Comparison of ENCODE assay signal across 8 mouse cellular contexts in the genomic region with DNA sequence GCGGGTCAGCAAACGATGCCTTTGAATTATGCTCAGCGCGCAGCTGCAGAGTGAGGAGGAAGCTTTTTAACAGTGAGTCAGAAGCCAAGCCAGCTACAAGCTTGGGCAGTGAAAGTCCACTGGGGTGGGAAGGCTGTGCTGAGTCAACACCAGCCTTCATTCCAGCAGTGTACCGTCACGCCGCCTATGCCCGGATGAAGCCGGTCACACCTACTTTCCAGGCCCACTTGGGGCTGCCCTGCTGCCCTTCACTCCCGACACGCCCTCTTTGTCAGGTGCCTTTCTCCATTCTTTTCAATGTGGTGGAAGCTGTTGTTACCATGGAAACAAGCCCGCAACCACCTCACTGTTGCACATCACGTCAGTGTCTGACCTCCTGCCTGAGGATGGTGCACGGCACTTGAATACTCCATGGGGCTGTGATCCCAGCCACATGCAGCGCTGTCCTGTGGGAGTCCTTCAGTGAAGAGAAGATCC. TPM values are rescaled to one million over a fixed set of nuclear protein-coding genes. Genes with fewer than 3 reads are reported as not detected.
DNase-seq lines count a peak whose midpoint lies in the region; ATAC-seq and TF ChIP-seq lines count a peak whose summit lies in the region.
"Had no signal": no experiment of that assay in that cellular context is flagged by ENCODE, and none has a peak within 500 bp of the region (broad histone marks: within the 10 kb centered on the region; RNA-seq: fewer than 3 reads in every experiment).

No protein-coding gene starts in this region.

- peak; percentile 89 for DNase-seq in ZHBTc4 (ENCODE audit: low read depth, low spot score)
- peak; percentile 97 for DNase-seq in fibroblast of lung, adult 2 months (ENCODE audit: low read depth)
- DNase-seq in hindbrain, embryonic 14.5 days (ENCODE audit: low spot score) = peak; percentile 44
- no peak for DNase-seq in liver, embryonic 13.5 days
- DNase-seq in spleen, postnatal 36 days (ENCODE audit: low spot score in 2 of 2) = no peak
- DNase-seq in layer of hippocampus, postnatal 14 days (ENCODE audit: low spot score in 2 of 2) = no peak

- peak overlapping the region; percentile 13; the same call in 1 of the 2 replicates for H3K4me2 ChIP-seq in hindbrain, embryonic 14.5 days (replicated peaks)
- no peak overlapping the region for H3K4me2 ChIP-seq in liver, embryonic 13.5 days
- H3K4me2 ChIP-seq: embryonic facial prominence, embryonic 13.5 days had no signal

- no peaks in the 10 kb centered on the region for H3K9me3 ChIP-seq in hindbrain, embryonic 14.5 days (ENCODE audit: control insufficient read depth, low read length)
- H3K9me3 ChIP-seq in liver, embryonic 13.5 days (replicated peaks) = no peaks in the 10 kb centered on the region
- H3K9me3 ChIP-seq: embryonic facial prominence, embryonic 13.5 days had no signal

- H3K36me3 ChIP-seq in hindbrain, embryonic 14.5 days (replicated peaks; ENCODE audit: control insufficient read depth, insufficient read depth) = no peaks in the 10 kb centered on the region
- H3K36me3 ChIP-seq in liver, embryonic 13.5 days = no peaks in the 10 kb centered on the region

- peaks cover 20% of the 10 kb centered on the region for H3K4me1 ChIP-seq in hindbrain, embryonic 14.5 days (replicated peaks; ENCODE audit: control insufficient read depth, insufficient read depth, low read length)
- H3K4me1 ChIP-seq in liver, embryonic 13.5 days (replicated peaks) = peaks cover 39% of the 10 kb centered on the region
- peaks cover 51% of the 10 kb centered on the region for H3K4me1 ChIP-seq in olfactory bulb, adult 2 months (ENCODE audit: control insufficient read depth, insufficient read depth, low read length)

- H3K27me3 ChIP-seq in hindbrain, embryonic 14.5 days (ENCODE audit: control insufficient read depth, insufficient read depth, low read length) = no peaks in the 10 kb centered on the region
- H3K27me3 ChIP-seq in liver, embryonic 13.5 days = no peaks in the 10 kb centered on the region
- H3K27me3 ChIP-seq: embryonic facial prominence, embryonic 13.5 days had no signal

- peak; percentile 73 for ATAC-seq in hindbrain, embryonic 14.5 days (ENCODE audit: low FRiP score)
- peak; percentile 68 for ATAC-seq in liver, embryonic 13.5 days (ENCODE audit: low read depth)

- no peak overlapping the region for H3K9ac ChIP-seq in hindbrain, embryonic 14.5 days
- no peak overlapping the region for H3K9ac ChIP-seq in liver, embryonic 13.5 days
- H3K9ac ChIP-seq: embryonic facial prominence, embryonic 13.5 days had no signal

- H3K4me3 ChIP-seq in hindbrain, embryonic 14.5 days (replicated peaks; ENCODE audit: low read length) = no peak overlapping the region
- H3K4me3 ChIP-seq in liver, embryonic 13.5 days (replicated peaks) = no peak overlapping the region
- H3K4me3 ChIP-seq in olfactory bulb, adult 2 months (ENCODE audit: insufficient read depth, low read depth, low read length) = no peak overlapping the region
- H3K4me3 ChIP-seq: embryonic facial prominence, embryonic 13.5 days had no signal

- no peak for TF ChIP-seq POLR2A in olfactory bulb, adult 2 months (IDR thresholded peaks at IDR 0.05; ENCODE audit: insufficient read depth, low read depth, low read length)

- WGBS in hindbrain, embryonic 14.5 days = 24% methylated on average over 15 of the region's 15 CpGs
- 76% methylated on average over 15 of the region's 15 CpGs for WGBS in liver, embryonic 13.5 days (ENCODE audit: insufficient replicate concordance)
- WGBS in olfactory bulb, adult 2 months = 24% methylated on average over 15 of the region's 15 CpGs

- H3K27ac ChIP-seq in hindbrain, embryonic 14.5 days = peak overlapping the region; percentile 28; the same call in 1 of the 2 replicates
- no peak overlapping the region for H3K27ac ChIP-seq in liver, embryonic 13.5 days
- 0 out of 2 replicates have a peak overlapping the region, but pooled peaks have one; percentile 1 for H3K27ac ChIP-seq in olfactory bulb, adult 2 months (ENCODE audit: insufficient read depth, low read depth, low read length)
- H3K27ac ChIP-seq: embryonic facial prominence, embryonic 13.5 days had no signal

- TF ChIP-seq CTCF in olfactory bulb, adult 2 months (IDR thresholded peaks at IDR 0.05; ENCODE audit: insufficient read depth, low read depth, low read length) = no peak

RNA-seq across cellular contexts. Expression of gene Cdc42bpb, which starts 24.0 kb away (rescaled TPM):
- 48.1 and 48.3 TPM in 2 replicates for polyA plus RNA-seq in hindbrain, embryonic 14.5 days (2014; fragmentation: Nextera tagmentation; extraction: Ambion mirVana)
- polyA plus RNA-seq in liver, embryonic 13.5 days (2015; fragmentation: Nextera tagmentation; extraction: Ambion mirVana) = 5.9 and 6.7 TPM in 2 replicates
- not detected in 2 replicates for polyA plus RNA-seq in olfactory bulb, adult 2 months (2012; ENCODE audit: insufficient read depth, insufficient read length, low replicate concordance, missing spikeins)
- 100 to 1,000 TPM; 117 to 125 TPM for total RNA-seq in layer of hippocampus, postnatal 14 days (2021)

RNA-seq across cellular contexts. Expression of gene Lbhd2, which starts 53.1 kb away (rescaled TPM):
- 0.72 and 1.3 TPM in 2 replicates for polyA plus RNA-seq in hindbrain, embryonic 14.5 days (2014; fragmentation: Nextera tagmentation; extraction: Ambion mirVana)
- polyA plus RNA-seq in liver, embryonic 13.5 days (2015; fragmentation: Nextera tagmentation; extraction: Ambion mirVana) = not detected in 2 replicates
- not detected in 2 replicates for polyA plus RNA-seq in olfactory bulb, adult 2 months (2012; ENCODE audit: insufficient read depth, insufficient read length, low replicate concordance, missing spikeins)
- total RNA-seq in layer of hippocampus, postnatal 14 days (2021) = 1 to 10 TPM in 1 of 2 experiments, under 1 TPM in 1; 0.62 to 1.8 TPM

Comparison
In these comparisons a context has a peak if more than half of its experiments do, and no peak if none do; other contexts are left out.
1. DNase-seq: peak in ZHBTc4 (single experiment), fibroblast of lung, adult 2 months (single experiment) and hindbrain, embryonic 14.5 days (single experiment); none in liver, embryonic 13.5 days (single experiment), spleen, postnatal 36 days (0 of 2) and layer of hippocampus, postnatal 14 days (0 of 2).